Mouse (Mus musculus) intestine, embryonic 14.5 days (tissue): ENCODE measurements around the gene Wbp11. TPM values are rescaled to one million over a fixed set of nuclear protein-coding genes. Genes with fewer than 3 reads are reported as not detected.

Experiments
- ATAC-seq: fragments of 200-750 bp; cut with Nextera tagmentation; replicated peaks from 2 replicates; pipeline ENCODE4 v1.8.0; 2017; ENCODE audit warnings: low read depth, moderate number of reproducible peaks, moderate TSS enrichment, moderate library complexity; ENCODE audit not compliant: low FRiP score, low TSS enrichment
- DNase-seq: peaks from one replicate; pipeline ENCODE4 v3.0.0-alpha.2; 2018; ENCODE audit warnings: low spot score
- H3K27ac ChIP-seq: fragments of 300-500 bp; sonication (generic); 2 replicates; pipeline ENCODE4 v1.5.1; 2014; ENCODE audit warnings: low read depth, mild to moderate bottlenecking, control low read depth
- H3K27me3 ChIP-seq: fragments of 300-500 bp; sonication (generic); replicated peaks from 2 replicates; pipeline ENCODE4 v1.6.1; 2014; ENCODE audit warnings: low read length, control low read depth; ENCODE audit not compliant: control insufficient read depth, insufficient read depth
- H3K36me3 ChIP-seq: fragments of 300-500 bp; sonication (generic); 2 replicates; pipeline ENCODE4 v1.6.1; 2014; ENCODE audit warnings: low read length, control low read depth; ENCODE audit not compliant: control insufficient read depth, insufficient read depth
- H3K4me1 ChIP-seq: fragments of 300-500 bp; sonication (generic); replicated peaks from 2 replicates; pipeline ENCODE4 v1.6.1; 2014; ENCODE audit warnings: low read length, control low read depth, mixed read lengths; ENCODE audit not compliant: control insufficient read depth, insufficient read depth
- H3K4me2 ChIP-seq: fragments of 300-500 bp; sonication (generic); 2 replicates; pipeline ENCODE4 v1.6.1; 2014; ENCODE audit warnings: low read length
- H3K4me3 ChIP-seq: fragments of 300-500 bp; sonication (generic); 2 replicates; pipeline ENCODE4 v1.5.1; 2014; ENCODE audit warnings: low read depth, low read length, control low read depth, mixed read lengths
- H3K9ac ChIP-seq: fragments of 300-500 bp; sonication (generic); 2 replicates; pipeline ENCODE4 v1.6.1; 2014; ENCODE audit warnings: mild to moderate bottlenecking, low read length
- H3K9me3 ChIP-seq: fragments of 300-500 bp; sonication (generic); 2 replicates; pipeline ENCODE4 v1.6.1; 2016; ENCODE audit warnings: low read length, control low read depth; ENCODE audit not compliant: control insufficient read depth
- WGBS: fragments of 180-500 bp; shearing (Covaris S2); extraction: QIAGEN DNeasy Blood & Tissue Kit; methylation state at CpG from one replicate; pipeline ENCODE4 v1.1.7; 2014; 5-methylcytosine and 5-hydroxymethylcytosine counted together
- polyA plus RNA-seq: library from polyadenylated mRNA; unstranded; fragments of >200 nt; fragmentation: Nextera tagmentation; extraction: Ambion mirVana; gene quantifications from 2 replicates; pipeline ENCODE4 v1.2.1, GENCODE M21; 2014

Gene Wbp11
- polyA plus RNA-seq, 1 experiment from 2014 or later = 113 TPM

GRCm38 (mm10) chr6:136793831-136794525 is 34.1 kb downstream of the Wbp11 start:
- Histone ChIP-seq H3K4me2 (peak overlapping the region; percentile 53), H3K4me1 (peaks cover 10% of the 10 kb centered on the region), H3K27me3 (no peaks in the 10 kb centered on the region), H3K4me3 (peak overlapping the region; percentile 24), H3K9me3 (no peaks in the 10 kb centered on the region), H3K27ac (no peak overlapping the region; the same call in 1 of the 2 replicates), H3K9ac (peak overlapping the region; percentile 23), H3K36me3 (no peaks in the 10 kb centered on the region)
- peak; percentile 54 for ATAC-seq
- under 1% methylated on average over 24 of the region's 24 CpGs for WGBS
- DNase-seq = peak; percentile 63

- 34% methylated on average over 16 of the region's 16 CpGs for WGBS
- Histone ChIP-seq H3K4me1 (peaks cover 10% of the 10 kb centered on the region), H3K9me3 (no peaks in the 10 kb centered on the region), H3K36me3 (no peaks in the 10 kb centered on the region), H3K4me2 (peak overlapping the region; percentile 53), H3K27me3 (no peaks in the 10 kb centered on the region), H3K27ac (no peak overlapping the region), H3K4me3 (peak overlapping the region; percentile 24; the same call in 1 of the 2 replicates), H3K9ac (peak overlapping the region; percentile 23; the same call in 1 of the 2 replicates)
- no peak; the same call in 1 of the 2 replicates for ATAC-seq
- DNase-seq = peak; percentile 55
Measured at GRCm38 (mm10) chr6:136792884-136793758, 34.9 kb downstream of the Wbp11 start.

- Histone ChIP-seq H3K9me3 (no peaks in the 10 kb centered on the region), H3K27me3 (no peaks in the 10 kb centered on the region), H3K27ac (peak overlapping the region; percentile 78), H3K4me1 (peaks cover 10% of the 10 kb centered on the region), H3K36me3 (no peaks in the 10 kb centered on the region), H3K4me2 (no peak overlapping the region), H3K4me3 (no peak overlapping the region), H3K9ac (no peak overlapping the region)
- ATAC-seq (peak; percentile 48; the same call in 1 of the 2 replicates), DNase-seq (no peak)
- 37% methylated on average over 5 of the region's 5 CpGs for WGBS
Measured at GRCm38 (mm10) chr6:136789391-136789971, 38.6 kb downstream of the Wbp11 start.

GRCm38 (mm10) chr6:136782761-136783160 is 45.3 kb downstream of the Wbp11 start:
- no peaks in the 10 kb centered on the region for H3K9me3 ChIP-seq
- no peak overlapping the region for H3K4me2 ChIP-seq
- H3K9ac ChIP-seq = no peak overlapping the region
- 0 out of 2 replicates have a peak overlapping the region, but pooled peaks have one; percentile 18 for H3K27ac ChIP-seq
- ATAC-seq = no peak
- peak; percentile 48 for DNase-seq
- no peaks in the 10 kb centered on the region for H3K27me3 ChIP-seq
- WGBS = 82% methylated on average over 9 of the region's 9 CpGs
- H3K4me3 ChIP-seq = no peak overlapping the region
- H3K36me3 ChIP-seq = no peaks in the 10 kb centered on the region
- no peaks in the 10 kb centered on the region for H3K4me1 ChIP-seq

GRCm38 (mm10) chr6:136782146-136782545 is 45.9 kb downstream of the Wbp11 start:
- Histone ChIP-seq H3K4me1 (no peaks in the 10 kb centered on the region), H3K4me2 (peak overlapping the region; percentile 16), H3K27me3 (no peaks in the 10 kb centered on the region), H3K9ac (no peak overlapping the region), H3K9me3 (no peaks in the 10 kb centered on the region), H3K27ac (0 out of 2 replicates have a peak overlapping the region, but pooled peaks have one; percentile 18), H3K4me3 (no peak overlapping the region; the same call in 1 of the 2 replicates), H3K36me3 (no peaks in the 10 kb centered on the region)
- DNase-seq (peak; percentile 53), ATAC-seq (0 out of 2 replicates have a peak, but pooled peaks have one; percentile 7)
- 75% methylated on average over 12 of the region's 12 CpGs for whole genome bisulfite sequencing

GRCm38 (mm10) chr6:136781377-136781986 is 46.6 kb downstream of the Wbp11 start, which contains the start of gene Gucy2c:
Gucy2c (minus strand) TSS chr6:136781765.
- Histone ChIP-seq H3K9ac (peak within 1 kb of the TSS; percentile 17; the same call in 1 of the 2 replicates), H3K36me3 (no peaks in the 10 kb centered on the region), H3K27ac (peak within 1 kb of the TSS; percentile 68; the same call in 1 of the 2 replicates), H3K4me3 (peak within 1 kb of the TSS; percentile 27), H3K9me3 (no peaks in the 10 kb centered on the region), H3K4me1 (0 out of 2 replicates have a peak, but pooled peaks cover 3% of the 10 kb centered on the region), H3K27me3 (no peaks in the 10 kb centered on the region), H3K4me2 (peak within 1 kb of the TSS; percentile 41)
- ATAC-seq = peak; percentile 88
- 58% methylated on average over 20 of the region's 20 CpGs for WGBS
- peak; percentile 77 for DNase-seq

- no peaks in the 10 kb centered on the region for H3K9me3 ChIP-seq
- 0 out of 2 replicates have a peak, but pooled peaks cover 3% of the 10 kb centered on the region for H3K4me1 ChIP-seq
- H3K9ac ChIP-seq = no peak overlapping the region
- DNase-seq (peak; percentile 18), ATAC-seq (no peak)
- no peaks in the 10 kb centered on the region; the same call in 1 of the 2 replicates for H3K36me3 ChIP-seq
- H3K27ac ChIP-seq = no peak overlapping the region
- no peak overlapping the region for H3K4me2 ChIP-seq
- 71% methylated on average over 1 of the region's 1 CpGs for WGBS
- H3K4me3 ChIP-seq = no peak overlapping the region
- no peaks in the 10 kb centered on the region for H3K27me3 ChIP-seq
Measured at GRCm38 (mm10) chr6:136776392-136776791, 51.6 kb downstream of the Wbp11 start.

- no peak overlapping the region for H3K27ac ChIP-seq
- H3K4me2 ChIP-seq = no peak overlapping the region
- no peak overlapping the region for H3K9ac ChIP-seq
- DNase-seq (no peak), ATAC-seq (peak; percentile 54)
- no peaks in the 10 kb centered on the region for H3K27me3 ChIP-seq
- no peaks in the 10 kb centered on the region for H3K9me3 ChIP-seq
- H3K4me3 ChIP-seq = no peak overlapping the region
- no peaks in the 10 kb centered on the region for H3K4me1 ChIP-seq
- H3K36me3 ChIP-seq = no peaks in the 10 kb centered on the region; the same call in 1 of the 2 replicates
- 73% methylated on average over 7 of the region's 7 CpGs for WGBS
Measured at GRCm38 (mm10) chr6:136769859-136770258, 58.2 kb downstream of the Wbp11 start.
